Mouse (Mus musculus) midbrain, embryonic 15.5 days (tissue): Measurements from ENCODE around the gene Camta1. TPM values are rescaled to one million over a fixed set of nuclear protein-coding genes. Genes with fewer than 3 reads are reported as not detected.

Experiments
- ATAC-seq: fragments of 200-750 bp; cut with Nextera tagmentation; replicated peaks from 2 replicates; pipeline ENCODE4 v1.8.0; 2017; ENCODE audit warnings: moderate TSS enrichment
- H3K27ac ChIP-seq: fragments of 300-500 bp; sonication (generic); 2 replicates; pipeline ENCODE4 v1.5.1; 2015; ENCODE audit warnings: mild to moderate bottlenecking, inconsistent platforms
- H3K27me3 ChIP-seq: fragments of 300-500 bp; sonication (generic); replicated peaks from 2 replicates; pipeline ENCODE4 v1.6.1; 2015; ENCODE audit warnings: inconsistent platforms
- H3K36me3 ChIP-seq: fragments of 300-500 bp; sonication (generic); replicated peaks from 2 replicates; pipeline ENCODE4 v1.6.1; 2015; ENCODE audit warnings: inconsistent platforms
- H3K4me1 ChIP-seq: fragments of 300-500 bp; sonication (generic); 2 replicates; pipeline ENCODE4 v1.6.1; 2015; ENCODE audit warnings: inconsistent platforms
- H3K4me2 ChIP-seq: fragments of 300-500 bp; sonication (generic); 2 replicates; pipeline ENCODE4 v1.6.1; 2015; ENCODE audit warnings: inconsistent platforms, mild to moderate bottlenecking, moderate library complexity
- H3K4me3 ChIP-seq: fragments of 300-500 bp; sonication (generic); 2 replicates; pipeline ENCODE4 v1.5.1; 2015; ENCODE audit warnings: mild to moderate bottlenecking, inconsistent platforms
- H3K9ac ChIP-seq: fragments of 300-500 bp; sonication (generic); 2 replicates; pipeline ENCODE4 v1.6.1; 2015; ENCODE audit warnings: mild to moderate bottlenecking, inconsistent platforms
- H3K9me3 ChIP-seq: fragments of 300-500 bp; sonication (generic); 2 replicates; pipeline ENCODE4 v1.6.1; 2016; ENCODE audit warnings: inconsistent platforms
- WGBS: fragments of 180-500 bp; shearing (Covaris S2); methylation state at CpG from one replicate; pipeline ENCODE4 v1.1.7; 2015; ENCODE audit warnings: mixed read lengths; 5-methylcytosine and 5-hydroxymethylcytosine counted together
- polyA plus RNA-seq: library from polyadenylated mRNA; unstranded; fragments of >200 nt; fragmentation: Nextera tagmentation; extraction: Ambion mirVana; gene quantifications from 2 replicates; pipeline ENCODE4 v1.2.1, GENCODE M21; 2015

Camta1 gene
- polyA plus RNA-seq, 1 experiment from 2014 or later, result 156 TPM

- H3K4me2 ChIP-seq, result peak overlapping the region; percentile 70
- H3K4me3 ChIP-seq, result peak overlapping the region; percentile 85
- H3K9ac ChIP-seq, result peak overlapping the region; percentile 93
- H3K4me1 ChIP-seq, result peaks cover 47% of the 10 kb centered on the region
- peak; percentile 69 for ATAC-seq
- H3K9me3 ChIP-seq, result no peaks in the 10 kb centered on the region
- no peaks in the 10 kb centered on the region for H3K27me3 ChIP-seq
- H3K36me3 ChIP-seq, result no peaks in the 10 kb centered on the region
- peak overlapping the region; percentile 98 for H3K27ac ChIP-seq
- WGBS, result 2% methylated on average over 54 of the region's 60 CpGs
These were observed 754.3 kb downstream of the Camta1 start for GRCm38 (mm10) chr4:151107131-151108001.

GRCm38 (mm10) chr4:151106468-151106867 is 755.2 kb downstream of the Camta1 start:
- Histone ChIP-seq H3K27ac (peak overlapping the region; percentile 98), H3K9me3 (no peaks in the 10 kb centered on the region), H3K36me3 (no peaks in the 10 kb centered on the region), H3K4me1 (peaks cover 56% of the 10 kb centered on the region), H3K9ac (peak overlapping the region; percentile 93), H3K27me3 (no peaks in the 10 kb centered on the region), H3K4me3 (peak overlapping the region; percentile 85), H3K4me2 (peak overlapping the region; percentile 70)
- WGBS, result 15% methylated on average over 10 of the region's 10 CpGs
- ATAC-seq, result no peak

- WGBS, result 49% methylated on average over 6 of the region's 6 CpGs
- Histone ChIP-seq H3K9ac (no peak overlapping the region; the same call in 1 of the 2 replicates), H3K27me3 (no peaks in the 10 kb centered on the region), H3K9me3 (no peaks in the 10 kb centered on the region), H3K27ac (peak overlapping the region; percentile 98; the same call in 1 of the 2 replicates), H3K4me3 (peak overlapping the region; percentile 85), H3K4me1 (peaks cover 59% of the 10 kb centered on the region), H3K4me2 (peak overlapping the region; percentile 70), H3K36me3 (no peaks in the 10 kb centered on the region)
- ATAC-seq, result no peak
These were observed 755.8 kb downstream of the Camta1 start for GRCm38 (mm10) chr4:151105886-151106285.

GRCm38 (mm10) chr4:151104147-151104546 is 757.5 kb downstream of the Camta1 start:
- ATAC-seq, result no peak
- H3K4me3 ChIP-seq, result no peak overlapping the region
- WGBS, result 83% methylated on average over 10 of the region's 10 CpGs
- H3K4me1 ChIP-seq, result peaks cover 67% of the 10 kb centered on the region
- no peaks in the 10 kb centered on the region for H3K9me3 ChIP-seq
- H3K9ac ChIP-seq, result no peak overlapping the region
- no peaks in the 10 kb centered on the region for H3K36me3 ChIP-seq
- no peaks in the 10 kb centered on the region for H3K27me3 ChIP-seq
- H3K4me2 ChIP-seq, result peak overlapping the region; percentile 7; the same call in 1 of the 2 replicates
- H3K27ac ChIP-seq, result no peak overlapping the region

- Histone ChIP-seq H3K4me1 (peaks cover 67% of the 10 kb centered on the region), H3K9me3 (no peaks in the 10 kb centered on the region), H3K36me3 (no peaks in the 10 kb centered on the region), H3K9ac (no peak overlapping the region), H3K27ac (no peak overlapping the region), H3K4me3 (no peak overlapping the region), H3K4me2 (peak overlapping the region; percentile 7; the same call in 1 of the 2 replicates), H3K27me3 (no peaks in the 10 kb centered on the region)
- ATAC-seq, result no peak
- WGBS, result 76% methylated on average over 11 of the region's 11 CpGs
These were observed 758.0 kb downstream of the Camta1 start for GRCm38 (mm10) chr4:151103646-151104045.

GRCm38 (mm10) chr4:151097104-151097438 is 764.6 kb downstream of the Camta1 start:
- ATAC-seq, result no peak
- Histone ChIP-seq H3K36me3 (peaks cover 6% of the 10 kb centered on the region; the same call in 1 of the 2 replicates), H3K4me3 (no peak overlapping the region), H3K4me2 (no peak overlapping the region), H3K9me3 (no peaks in the 10 kb centered on the region), H3K4me1 (peaks cover 52% of the 10 kb centered on the region), H3K27ac (0 out of 2 replicates have a peak overlapping the region, but pooled peaks have one; percentile 40), H3K9ac (no peak overlapping the region), H3K27me3 (no peaks in the 10 kb centered on the region)
- 88% methylated on average over 11 of the region's 11 CpGs for WGBS

GRCm38 (mm10) chr4:151096334-151097103 is 765.2 kb downstream of the Camta1 start:
- Histone ChIP-seq H3K27me3 (no peaks in the 10 kb centered on the region), H3K9ac (no peak overlapping the region), H3K36me3 (peaks cover 6% of the 10 kb centered on the region; the same call in 1 of the 2 replicates), H3K4me1 (peaks cover 47% of the 10 kb centered on the region), H3K27ac (no peak overlapping the region), H3K9me3 (no peaks in the 10 kb centered on the region), H3K4me3 (no peak overlapping the region), H3K4me2 (no peak overlapping the region)
- ATAC-seq, result no peak
- 90% methylated on average over 18 of the region's 18 CpGs for WGBS

GRCm38 (mm10) chr4:151095207-151095606 is 766.5 kb downstream of the Camta1 start:
- 33% methylated on average over 2 of the region's 2 CpGs for WGBS
- peaks cover 48% of the 10 kb centered on the region for H3K4me1 ChIP-seq

GRCm38 (mm10) chr4:151089270-151089669 is 772.4 kb downstream of the Camta1 start, which contains the start of gene Gm13090:
TSS of gene Gm13090 (plus strand) at chr4:151089570.
- no peak for ATAC-seq
- H3K9ac ChIP-seq, result no peak within 1 kb of the TSS
- no peak within 1 kb of the TSS for H3K4me3 ChIP-seq
- WGBS, result 94% methylated on average over 7 of the region's 7 CpGs
- H3K27ac ChIP-seq, result no peak within 1 kb of the TSS
- no peaks in the 10 kb centered on the region for H3K27me3 ChIP-seq
- peaks cover 23% of the 10 kb centered on the region for H3K4me1 ChIP-seq
- no peaks in the 10 kb centered on the region for H3K9me3 ChIP-seq
- no peak within 1 kb of the TSS for H3K4me2 ChIP-seq
- peaks cover 30% of the 10 kb centered on the region for H3K36me3 ChIP-seq

More at GRCm38 (mm10) chr4:151095207-151095606, 766.5 kb downstream of the Camta1 start:
- H3K9me3 ChIP-seq, result no peaks in the 10 kb centered on the region
- no peak overlapping the region for H3K4me3 ChIP-seq
- H3K27ac ChIP-seq, result no peak overlapping the region
- ATAC-seq, result no peak
- no peak overlapping the region for H3K9ac ChIP-seq
- no peak overlapping the region for H3K4me2 ChIP-seq
- no peaks in the 10 kb centered on the region for H3K27me3 ChIP-seq
- peaks cover 6% of the 10 kb centered on the region; the same call in 1 of the 2 replicates for H3K36me3 ChIP-seq

GRCm38 (mm10) chr4:151088819-151089218 is 772.9 kb downstream of the Camta1 start:
- 93% methylated on average over 14 of the region's 14 CpGs for WGBS

GRCm38 (mm10) chr4:151087358-151087757 is 774.3 kb downstream of the Camta1 start:
- Histone ChIP-seq H3K27ac (no peak overlapping the region), H3K4me2 (no peak overlapping the region), H3K9ac (no peak overlapping the region), H3K4me1 (peaks cover 23% of the 10 kb centered on the region), H3K9me3 (no peaks in the 10 kb centered on the region), H3K4me3 (no peak overlapping the region), H3K27me3 (no peaks in the 10 kb centered on the region), H3K36me3 (peaks cover 42% of the 10 kb centered on the region)
- 100% methylated on average over 1 of the region's 1 CpGs for WGBS
- ATAC-seq, result no peak

More at GRCm38 (mm10) chr4:151088819-151089218, 772.9 kb downstream of the Camta1 start:
- no peak for ATAC-seq
- Histone ChIP-seq H3K4me3 (no peak overlapping the region), H3K9ac (no peak overlapping the region), H3K27ac (no peak overlapping the region), H3K27me3 (no peaks in the 10 kb centered on the region), H3K4me2 (no peak overlapping the region), H3K36me3 (peaks cover 30% of the 10 kb centered on the region), H3K9me3 (no peaks in the 10 kb centered on the region), H3K4me1 (peaks cover 23% of the 10 kb centered on the region)

GRCm38 (mm10) chr4:151083027-151083426 is 778.6 kb downstream of the Camta1 start:
- WGBS, result 80% methylated on average over 5 of the region's 5 CpGs
- H3K4me3 ChIP-seq, result no peak overlapping the region
- no peak overlapping the region for H3K9ac ChIP-seq
- peaks cover 78% of the 10 kb centered on the region for H3K36me3 ChIP-seq
- H3K27ac ChIP-seq, result no peak overlapping the region
- H3K4me2 ChIP-seq, result no peak overlapping the region
- H3K9me3 ChIP-seq, result no peaks in the 10 kb centered on the region
- H3K27me3 ChIP-seq, result no peaks in the 10 kb centered on the region
- ATAC-seq, result no peak
- H3K4me1 ChIP-seq, result no peaks in the 10 kb centered on the region
